22 mouse cellular contexts compared by ENCODE assay signal in genomic region chr14:20423046-20423445, GRCm38 (mm10). TPM values are rescaled to one million over a fixed set of nuclear protein-coding genes. Genes with fewer than 3 reads are reported as not detected.
"Had no signal": no experiment of that assay in that cellular context is flagged by ENCODE, and none has a peak within 500 bp of the region (broad histone marks: within the 10 kb centered on the region; RNA-seq: fewer than 3 reads in every experiment).

No protein-coding gene starts in this region.

- H3K27me3 ChIP-seq: lung, embryonic 15.5 days; megakaryocyte, embryonic 14.5 days; midbrain, embryonic 12.5 days; neural tube, embryonic 13.5 days; neural tube, embryonic 15.5 days had no signal

- H3K27ac ChIP-seq: lung, embryonic 15.5 days; macrophage; midbrain, embryonic 12.5 days; neural tube, embryonic 13.5 days; neural tube, embryonic 15.5 days had no signal

- H3K4me1 ChIP-seq: lung, embryonic 15.5 days; neural tube, embryonic 15.5 days had no signal

- H3K36me3 ChIP-seq: lung, embryonic 15.5 days; midbrain, embryonic 12.5 days; neural tube, embryonic 13.5 days; neural tube, embryonic 15.5 days had no signal

- DNase-seq: liver, postnatal 0 days; lung, adult 2 months; lung, postnatal 14 days; lung, postnatal 36 days; midbrain, embryonic 14.5 days; retina, postnatal 1 day; right cerebral cortex, adult 18-20 months; right cerebral cortex, postnatal 25 days; right cerebral cortex, postnatal 4 days; spleen, adult 18-20 months; thymus, adult 18-20 months; thymus, postnatal 14 days; thymus, postnatal 36 days had no signal

- H3K4me3 ChIP-seq: lung, embryonic 15.5 days; midbrain, embryonic 12.5 days; myocyte; neural tube, embryonic 13.5 days; neural tube, embryonic 15.5 days had no signal

RNA-seq across cellular contexts. Expression of gene Cfap70, which starts 29.0 kb away (rescaled TPM):
- total RNA-seq: megakaryocyte progenitor cell, adult 5-6 weeks had no signal
- polyA plus RNA-seq: macrophage; myocyte; small intestine, adult 2 months had no signal
